ENCODE assay signal across 16 mouse cellular contexts in genomic region chr1:153007824-153008223, GRCm38 (mm10). TPM values are rescaled to one million over a fixed set of nuclear protein-coding genes. Genes with fewer than 3 reads are reported as not detected.
"Had no signal": no experiment of that assay in that cellular context is flagged by ENCODE, and none has a peak within 500 bp of the region (broad histone marks: within the 10 kb centered on the region; RNA-seq: fewer than 3 reads in every experiment).

No protein-coding gene starts in this region.

- H3K9ac ChIP-seq: lung, embryonic 14.5 days; midbrain, embryonic 12.5 days; neural tube, embryonic 12.5 days; stomach, embryonic 15.5 days had no signal

- H3K9me3 ChIP-seq: midbrain, embryonic 10.5 days; midbrain, embryonic 12.5 days; neural tube, embryonic 12.5 days; stomach, embryonic 15.5 days had no signal

- DNase-seq: lung, adult 18-20 months; lung, embryonic 14.5 days; lung, postnatal 10 days; lung, postnatal 4 days; midbrain, embryonic 14.5 days; right cerebral cortex, postnatal 14 days; thymus, adult 2 months; thymus, postnatal 25 days; thymus, postnatal 4 days had no signal

- H3K27ac ChIP-seq: midbrain, embryonic 10.5 days; midbrain, embryonic 12.5 days; neural tube, embryonic 12.5 days; stomach, embryonic 15.5 days; stomach, postnatal 0 days had no signal

- H3K36me3 ChIP-seq: midbrain, embryonic 10.5 days; midbrain, embryonic 12.5 days; neural tube, embryonic 12.5 days; stomach, embryonic 15.5 days had no signal

- H3K4me1 ChIP-seq: midbrain, embryonic 12.5 days; neural tube, embryonic 12.5 days had no signal

- H3K27me3 ChIP-seq: neural tube, embryonic 12.5 days; stomach, embryonic 15.5 days had no signal

- H3K4me3 ChIP-seq: midbrain, embryonic 10.5 days; midbrain, embryonic 12.5 days; neural tube, embryonic 12.5 days; stomach, embryonic 15.5 days had no signal

- ATAC-seq: midbrain, embryonic 16.5 days had no signal

RNA-seq across cellular contexts. Expression of gene Nmnat2, which starts 53.0 kb away (rescaled TPM):
- total RNA-seq: megakaryocyte, adult 5-6 weeks had no signal
